Comparison of ENCODE assay signal across 8 mouse cellular contexts in genomic region chr9:116383411-116384101, GRCm38 (mm10).
A peak's percentile ranks its signal among the peaks of the same experiment; 100 is the strongest.
DNase-seq lines count a peak whose midpoint lies in the region; ATAC-seq lines count a peak whose summit lies in the region.

No protein-coding gene starts in this region.

- WGBS in intestine, embryonic 14.5 days, result 8% methylated on average over 18 of the region's 18 CpGs
- WGBS in liver, embryonic 15.5 days (ENCODE audit: insufficient replicate concordance), result 35% methylated on average over 18 of the region's 18 CpGs

- H3K9ac ChIP-seq in intestine, embryonic 14.5 days (ENCODE audit: low read length), result peak overlapping the region; percentile 22; the same call in 1 of the 2 replicates
- H3K9ac ChIP-seq in liver, embryonic 15.5 days, result 0 out of 2 replicates have a peak overlapping the region, but pooled peaks have one; percentile 8

- no peaks in the 10 kb centered on the region for H3K9me3 ChIP-seq in intestine, embryonic 14.5 days (ENCODE audit: control insufficient read depth, low read length)
- no peaks in the 10 kb centered on the region for H3K9me3 ChIP-seq in liver, embryonic 15.5 days (replicated peaks)

- ATAC-seq in intestine, embryonic 14.5 days (replicated peaks; ENCODE audit: low FRiP score, low TSS enrichment, low read depth), result peak; percentile 88
- no peak for ATAC-seq in liver, embryonic 15.5 days (ENCODE audit: insufficient read depth)

- peak; percentile 30 to 43 for DNase-seq in CD8-positive naive resting alpha-beta T cell, adult 2 months (ENCODE audit: low read depth in 2 of 2, low spot score in 2 of 2)
- peak; percentile 32 for DNase-seq in adrenal gland, postnatal 10 days
- DNase-seq in gastrocnemius, postnatal 14 days, result peak; percentile 27
- peak; percentile 77 for DNase-seq in intestine, embryonic 14.5 days (ENCODE audit: low spot score)
- peak; percentile 42 for DNase-seq in splenic B cell, adult 2 months (ENCODE audit: low read depth, low spot score)
- DNase-seq in c-Kit-positive CD71-positive TER-119-positive erythroid progenitor cells, embryonic 14.5 days (ENCODE audit: low spot score), result no peak
- DNase-seq in cerebellum, adult 11 months, result no peak

- H3K4me3 ChIP-seq in intestine, embryonic 14.5 days (ENCODE audit: low read depth, low read length), result 0 out of 2 replicates have a peak overlapping the region, but pooled peaks have one; percentile 2
- H3K4me3 ChIP-seq in liver, embryonic 15.5 days (replicated peaks), result 0 out of 2 replicates have a peak overlapping the region, but pooled peaks have one; percentile 5

- H3K27ac ChIP-seq in intestine, embryonic 14.5 days (ENCODE audit: low read depth), result peak overlapping the region; percentile 88
- H3K27ac ChIP-seq in liver, embryonic 15.5 days (replicated peaks), result 0 out of 2 replicates have a peak overlapping the region, but pooled peaks have one; percentile 29

- intact Hi-C loops in gastrocnemius, postnatal 14 days (cut with DNase I; ENCODE audit: low total_unique reads), result loop anchor here (10.0 kb wide), 1 partner anchor 289 kb away; no protein-coding TSS in a partner anchor

- no peaks in the 10 kb centered on the region for H3K27me3 ChIP-seq in intestine, embryonic 14.5 days (replicated peaks; ENCODE audit: control insufficient read depth, insufficient read depth, low read length)
- H3K27me3 ChIP-seq in liver, embryonic 15.5 days, result no peaks in the 10 kb centered on the region
- no peaks in the 10 kb centered on the region for H3K27me3 ChIP-seq in splenic B cell, adult 2 months (ENCODE audit: control insufficient read depth, insufficient read depth, low read length, poor library complexity, severe bottlenecking)

- H3K4me1 ChIP-seq in intestine, embryonic 14.5 days (replicated peaks; ENCODE audit: control insufficient read depth, insufficient read depth, low read length), result peaks cover 19% of the 10 kb centered on the region
- peaks cover 13% of the 10 kb centered on the region for H3K4me1 ChIP-seq in liver, embryonic 15.5 days (replicated peaks)

- H3K4me2 ChIP-seq in intestine, embryonic 14.5 days (ENCODE audit: low read length), result peak overlapping the region; percentile 51
- peak overlapping the region; percentile 48 for H3K4me2 ChIP-seq in liver, embryonic 15.5 days

- H3K36me3 ChIP-seq in intestine, embryonic 14.5 days (ENCODE audit: control insufficient read depth, insufficient read depth, low read length), result no peaks in the 10 kb centered on the region
- no peaks in the 10 kb centered on the region for H3K36me3 ChIP-seq in liver, embryonic 15.5 days (replicated peaks)
- H3K36me3 ChIP-seq in splenic B cell, adult 2 months (ENCODE audit: control insufficient read depth, insufficient read depth, low read length, poor library complexity, severe bottlenecking), result no peaks in the 10 kb centered on the region

Comparison
In these comparisons a context has a peak if more than half of its experiments do, and no peak if none do; other contexts are left out.
1. DNase-seq: peak in CD8-positive naive resting alpha-beta T cell, adult 2 months (2 of 2), adrenal gland, postnatal 10 days (single experiment), gastrocnemius, postnatal 14 days (single experiment), intestine, embryonic 14.5 days (single experiment) and splenic B cell, adult 2 months (single experiment); none in c-Kit-positive CD71-positive TER-119-positive erythroid progenitor cells, embryonic 14.5 days (single experiment) and cerebellum, adult 11 months (single experiment).